Mouse (Mus musculus): ENCODE measurements around the gene Scgb1a1.
"Not testable (repeated sequence)": the region's sequence is repeated elsewhere in the genome, so short reads cannot be mapped to it uniquely, and the experiment has no call there.

Scgb1a1 gene

GRCm38 (mm10) chr19:9100297-9101061, 12.7 kb upstream of the Scgb1a1 start:
- DNase-seq (ENCODE audit: low read depth, low spot score), result no peak

GRCm38 (mm10) chr19:9099751-9100150, 12.0 kb upstream of the Scgb1a1 start:
- no peak for DNase-seq (ENCODE audit: low read depth, low spot score)

- DNase-seq (ENCODE audit: low read depth, low spot score), result no peak
Observed at GRCm38 (mm10) chr19:9097441-9097840, 9.7 kb upstream of the Scgb1a1 start.

GRCm38 (mm10) chr19:9095111-9095510, 7.4 kb upstream of the Scgb1a1 start:
- no peak for DNase-seq (ENCODE audit: low read depth, low spot score)

GRCm38 (mm10) chr19:9090709-9091108, 3.0 kb upstream of the Scgb1a1 start:
- DNase-seq (ENCODE audit: low read depth, low spot score), result no peak

GRCm38 (mm10) chr19:9090191-9090590, 2.4 kb upstream of the Scgb1a1 start:
- DNase-seq (ENCODE audit: low read depth, low spot score), result no peak

GRCm38 (mm10) chr19:9083892-9084291, 3.9 kb downstream of the Scgb1a1 start:
- DNase-seq (ENCODE audit: low read depth, low spot score), result not testable (repeated sequence)

- no peak for DNase-seq (ENCODE audit: low read depth, low spot score)
Observed at GRCm38 (mm10) chr19:9083010-9083355, 4.8 kb downstream of the Scgb1a1 start.

GRCm38 (mm10) chr19:9082191-9083009, 5.4 kb downstream of the Scgb1a1 start:
- DNase-seq (ENCODE audit: low read depth, low spot score), result peak; percentile 87

- no peak for DNase-seq (ENCODE audit: low read depth, low spot score)
Observed at GRCm38 (mm10) chr19:9081311-9082190, 6.2 kb downstream of the Scgb1a1 start.

GRCm38 (mm10) chr19:9079916-9080315, 7.8 kb downstream of the Scgb1a1 start:
- DNase-seq (ENCODE audit: low read depth, low spot score), result no peak

GRCm38 (mm10) chr19:9076982-9077660, 10.6 kb downstream of the Scgb1a1 start:
- DNase-seq (ENCODE audit: low read depth, low spot score), result no peak

- no peak for DNase-seq (ENCODE audit: low read depth, low spot score)
Observed at GRCm38 (mm10) chr19:9076035-9076434, 11.7 kb downstream of the Scgb1a1 start.

GRCm38 (mm10) chr19:9075558-9075957, 12.2 kb downstream of the Scgb1a1 start:
- no peak for DNase-seq (ENCODE audit: low read depth, low spot score)

- peak; percentile 21 for DNase-seq (ENCODE audit: low read depth, low spot score)
Observed at GRCm38 (mm10) chr19:9074424-9074823, 13.3 kb downstream of the Scgb1a1 start.

GRCm38 (mm10) chr19:9073776-9074411, 13.9 kb downstream of the Scgb1a1 start:
- DNase-seq (ENCODE audit: low read depth, low spot score), result no peak

GRCm38 (mm10) chr19:9072157-9072530, 15.6 kb downstream of the Scgb1a1 start:
- DNase-seq (ENCODE audit: low read depth, low spot score), result no peak

- DNase-seq (ENCODE audit: low read depth, low spot score), result peak; percentile 59
Observed at GRCm38 (mm10) chr19:9071456-9072156, 16.2 kb downstream of the Scgb1a1 start.

GRCm38 (mm10) chr19:9070316-9070715, 17.4 kb downstream of the Scgb1a1 start:
- DNase-seq (ENCODE audit: low read depth, low spot score), result no peak

GRCm38 (mm10) chr19:9069687-9070307, 18.0 kb downstream of the Scgb1a1 start:
- no peak for DNase-seq (ENCODE audit: low read depth, low spot score)

Data from A20 (cell line).